Mouse (Mus musculus) testis, adult 2 months (tissue): ENCODE measurements at regions not wholly inside any gene's neighbourhood (a gene's known extent, or its start where the extent isn't known, plus 50 kb on each side); places are given as distances from the start of the nearest gene placed in this dataset.

Experiments
- CTCF ChIP-seq: fragments of 200-500 bp; IDR thresholded peaks from 2 replicates; pipeline ENCODE4 v1.5.1; 2012; ENCODE audit warnings: low read depth, mild to moderate bottlenecking, inconsistent platforms, low read length, moderate library complexity; ENCODE audit not compliant: control insufficient read depth, insufficient read depth, insufficient replicate concordance
- POLR2A ChIP-seq: fragments of 200-500 bp; IDR thresholded peaks from 2 replicates; pipeline ENCODE4 v1.6.1; 2012; ENCODE audit warnings: low read depth, mild to moderate bottlenecking, inconsistent platforms, low read length, moderate library complexity; ENCODE audit not compliant: control insufficient read depth

DNA sequence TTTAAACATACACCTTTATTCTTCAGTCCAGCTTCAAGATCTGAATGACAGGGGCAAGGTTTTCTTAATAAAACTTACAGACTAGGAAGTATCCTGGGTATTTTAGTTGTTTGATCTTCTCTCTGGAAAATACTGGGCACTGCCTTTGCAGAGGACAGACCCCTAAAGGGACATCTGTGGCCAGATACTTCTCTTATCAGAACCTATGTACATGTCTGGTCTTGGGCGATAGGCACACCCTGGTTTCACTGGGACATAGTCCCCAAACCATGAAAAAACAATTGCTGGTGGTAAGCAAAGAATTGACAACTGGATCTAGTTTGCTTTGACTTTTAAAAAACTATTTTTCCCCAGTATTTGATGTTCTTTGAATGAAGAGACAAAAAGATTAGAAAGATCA, 189.5 kb upstream of the Veph1 start:
- TF ChIP-seq CTCF: no peak
- no peak for TF ChIP-seq POLR2A
